Mouse (Mus musculus) neural tube, embryonic 13.5 days (tissue): ENCODE results near the gene Zp3. TPM values are rescaled to one million over a fixed set of nuclear protein-coding genes. Genes with fewer than 3 reads are reported as not detected.

Experiments
- polyA plus RNA-seq: library from polyadenylated mRNA; unstranded; fragments of >200 nt; fragmentation: Nextera tagmentation; extraction: Ambion mirVana; gene quantifications from 2 replicates; pipeline ENCODE4 v1.2.1, GENCODE M21; 2015

Zp3 gene
- polyA plus RNA-seq, 1 experiment from 2014 or later, result 0.14 TPM

Other genes starting within 250 kb of the Zp3 start
- 80.3 and 84.5 TPM in 2 replicates for gene Tmem120a, start 235.7 kb upstream of the Zp3 start, polyA plus RNA-seq
- gene Styxl1, start 201.7 kb upstream of the Zp3 start, polyA plus RNA-seq, result 0.68 TPM in 1 of 2 replicates, not detected in the other
- gene Mdh2, start 201.6 kb upstream of the Zp3 start, polyA plus RNA-seq, result 607 and 633 TPM in 2 replicates
- 77.2 and 85.9 TPM in 2 replicates for gene Srrm3, start 173.2 kb upstream of the Zp3 start, polyA plus RNA-seq
- gene Hspb1, start 92.2 kb upstream of the Zp3 start, polyA plus RNA-seq, result 15.8 and 19.3 TPM in 2 replicates
- gene Ywhag, start 45.5 kb upstream of the Zp3 start, polyA plus RNA-seq, result 665 and 740 TPM in 2 replicates
- 0.79 and 1.9 TPM in 2 replicates for gene Ssc4d, start 5.6 kb upstream of the Zp3 start, polyA plus RNA-seq
- 25.6 and 26.5 TPM in 2 replicates for gene Dtx2, start 14.7 kb downstream of the Zp3 start, polyA plus RNA-seq
- 0.14 and 0.20 TPM in 2 replicates for gene Upk3b, start 58.4 kb downstream of the Zp3 start, polyA plus RNA-seq
- 0.63 TPM in 1 of 2 replicates, not detected in the other for gene Upk3bl, start 74.4 kb downstream of the Zp3 start, polyA plus RNA-seq
- gene Rasa4, start 103.8 kb downstream of the Zp3 start, polyA plus RNA-seq, result 19.7 and 19.9 TPM in 2 replicates
- 210 and 232 TPM in 2 replicates for gene Polr2j, start 136.5 kb downstream of the Zp3 start, polyA plus RNA-seq
- gene Lrwd1, start 156.0 kb downstream of the Zp3 start, polyA plus RNA-seq, result 25.0 and 25.6 TPM in 2 replicates
- 21.1 and 22.4 TPM in 2 replicates for gene Alkbh4, start 156.0 kb downstream of the Zp3 start, polyA plus RNA-seq
- 29.1 and 33.7 TPM in 2 replicates for gene Orai2, start 190.6 kb downstream of the Zp3 start, polyA plus RNA-seq
- gene Prkrip1, start 218.9 kb downstream of the Zp3 start, polyA plus RNA-seq, result 58.8 and 69.0 TPM in 2 replicates